Mouse (Mus musculus) liver, postnatal 0 days (tissue): Measurements from ENCODE around the gene Tmem92.
A peak's percentile ranks its signal among the peaks of the same experiment; 100 is the strongest.

Experiments used
- CTCF ChIP-seq: sonication (generic); IDR thresholded peaks from 2 replicates; pipeline ENCODE4 v1.5.1; 2016; ENCODE audit warnings: antibody characterized with exemption, low read depth
- EP300 ChIP-seq: IDR thresholded peaks from 2 replicates; pipeline ENCODE4 v1.6.1; 2016; ENCODE audit warnings: antibody characterized with exemption, low read depth, mild to moderate bottlenecking

DNA sequence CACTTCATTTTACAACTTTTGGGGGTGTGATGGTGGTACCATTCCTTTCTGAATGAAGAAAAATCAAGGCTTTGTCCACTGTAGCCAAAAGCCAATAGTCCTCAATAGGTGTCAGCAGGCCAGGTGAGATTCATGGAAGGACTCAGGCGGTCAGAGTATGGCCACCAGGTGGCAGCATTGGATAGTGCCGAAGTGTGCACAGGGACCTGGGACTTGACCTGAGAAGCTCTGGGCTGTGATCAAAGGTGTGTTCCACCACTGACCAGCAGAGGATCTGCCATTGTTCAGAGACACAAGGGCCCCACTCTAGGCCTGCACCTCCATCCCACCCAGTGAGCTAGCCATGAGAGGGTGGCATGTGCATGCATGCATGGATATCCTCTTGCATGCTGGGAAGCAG, 2.7 kb upstream of the Tmem92 start:
- peak; percentile 85 for TF ChIP-seq CTCF
- TF ChIP-seq EP300: no peak
